Mouse (Mus musculus): ENCODE measurements at regions not wholly inside any gene's neighbourhood (a gene's known extent, or its start where the extent isn't known, plus 50 kb on each side); places are given as distances from the start of the nearest gene placed in this dataset.
A peak's percentile ranks its signal among the peaks of the same experiment; 100 is the strongest.

DNA sequence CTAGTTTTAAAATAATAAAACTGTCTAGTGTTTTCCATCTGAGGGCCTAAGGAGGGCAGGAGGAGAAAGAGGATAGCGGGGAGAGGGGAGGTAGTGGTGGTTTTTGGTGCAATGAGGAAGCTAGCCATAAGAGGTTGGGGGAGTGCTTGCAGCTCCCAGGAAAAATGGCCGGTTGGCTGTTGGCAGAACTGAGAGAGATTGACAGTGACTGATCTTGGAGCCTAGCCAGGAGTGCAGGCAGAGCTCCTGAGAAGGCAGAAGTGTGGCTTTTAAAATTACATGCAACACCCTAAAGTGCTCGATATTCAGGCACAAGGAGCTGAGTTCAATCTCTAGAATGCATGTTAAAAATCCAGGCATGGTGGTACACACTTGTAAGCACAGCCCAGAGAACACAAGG lies 938.3 kb upstream of the 2610301B20Rik start:
- peak in 1 of 2 experiments; percentile 1 for DNase-seq

DNA sequence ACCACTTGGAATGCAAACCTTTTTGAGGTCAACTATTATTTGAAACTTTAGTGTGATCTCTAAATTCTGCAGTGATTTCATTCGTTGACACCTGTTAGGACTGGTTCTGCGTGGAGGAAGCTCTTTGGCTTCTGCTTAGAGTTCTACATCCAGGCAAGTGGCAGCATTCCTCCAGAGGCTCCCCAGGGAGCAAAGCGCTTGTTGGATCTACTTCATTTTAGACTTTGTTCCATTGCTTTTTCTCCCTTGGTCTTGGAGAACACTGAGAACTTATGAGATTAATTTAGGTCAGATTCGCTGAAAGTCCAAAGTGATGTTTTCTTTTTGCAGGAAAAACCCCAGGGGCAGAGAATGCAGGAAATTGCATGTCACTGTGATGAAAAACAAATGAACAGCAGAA lies 922.9 kb upstream of the 2610301B20Rik start:
- DNase-seq = no peak

DNA sequence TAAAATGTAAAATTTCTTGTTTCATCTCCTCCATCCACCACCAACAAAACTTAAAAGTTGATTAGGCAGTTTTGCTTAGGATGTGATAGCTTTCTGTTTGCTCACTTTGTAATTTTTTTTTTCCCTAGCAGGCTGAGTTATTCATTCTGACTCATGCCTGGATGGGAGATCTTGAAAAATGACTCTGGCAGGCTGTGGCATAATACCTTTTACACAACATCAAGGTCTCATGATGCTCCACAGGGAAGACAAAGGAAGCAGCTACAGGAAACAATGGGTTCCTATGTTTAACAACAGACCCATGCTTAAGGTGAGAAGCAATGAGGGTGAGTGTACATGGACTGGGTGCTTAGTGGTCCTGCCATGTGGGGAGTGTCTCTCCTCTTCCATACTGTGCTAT lies 899.7 kb upstream of the 2610301B20Rik start:
- no peak for DNase-seq

DNA sequence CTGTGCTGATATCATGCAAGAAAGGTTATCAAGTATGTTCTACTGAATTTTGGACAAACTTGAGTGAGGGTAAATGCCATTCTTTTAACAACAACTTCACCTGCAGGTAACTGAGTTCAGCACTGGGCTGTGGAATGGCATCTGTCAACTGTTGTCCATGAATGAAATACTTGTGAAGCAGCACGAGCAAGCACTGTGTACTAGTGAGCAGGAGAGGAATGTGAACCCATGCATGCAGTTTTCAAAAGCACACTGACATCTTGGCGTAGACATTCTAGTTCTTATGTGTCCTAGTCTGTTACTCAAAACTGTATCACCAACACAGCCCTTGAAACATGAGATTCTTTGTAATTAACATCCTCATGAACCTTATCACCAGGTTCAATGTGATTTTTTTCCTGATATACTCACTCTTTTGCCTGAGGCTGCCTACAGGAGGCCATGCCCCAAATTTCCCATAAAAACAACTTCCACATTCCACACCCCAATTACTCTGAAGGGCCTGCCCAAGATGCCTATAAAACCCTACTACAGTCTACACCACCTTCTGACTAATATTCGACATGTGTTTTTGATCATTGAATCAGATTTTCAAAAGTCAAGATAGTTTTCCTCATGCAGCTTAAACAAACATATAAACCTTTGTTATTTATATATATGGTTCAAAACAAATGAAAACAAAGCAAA lies 892.8 kb upstream of the 2610301B20Rik start:
- DNase-seq = no peak

DNA sequence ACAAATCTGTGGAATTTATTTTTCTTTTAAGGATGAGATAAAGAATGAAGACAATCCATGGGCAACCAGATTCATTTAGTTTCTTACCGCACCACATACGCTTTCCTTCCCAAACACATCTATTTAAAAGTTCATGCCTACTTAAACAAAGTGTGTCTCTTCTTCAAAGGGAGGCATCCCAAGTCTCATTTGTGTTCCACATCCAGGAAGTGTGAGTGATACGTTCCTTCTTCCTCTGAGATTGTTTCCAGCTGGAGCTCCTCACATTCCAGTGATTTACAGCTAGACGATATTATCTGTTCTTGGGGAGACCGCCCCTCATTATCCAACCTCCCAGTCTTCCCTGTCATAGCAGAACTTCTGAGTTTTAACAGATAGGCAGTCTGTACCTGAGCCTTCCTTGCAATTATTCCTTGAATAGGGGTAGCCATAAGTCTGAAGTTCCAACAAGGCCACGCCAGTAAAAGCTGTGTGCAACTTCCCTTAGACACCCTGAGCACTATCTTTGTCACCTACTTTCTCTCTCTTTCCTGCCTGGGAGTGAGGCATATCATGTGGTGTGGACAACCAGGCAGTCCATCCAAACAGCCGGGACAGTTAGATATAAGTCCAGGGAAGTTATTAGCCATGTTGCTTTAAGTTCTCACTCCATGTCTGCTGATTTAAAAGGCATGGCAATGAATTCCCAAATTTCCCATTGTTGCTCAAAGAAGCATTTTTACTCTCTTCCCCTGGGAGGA lies 891.3 kb upstream of the 2610301B20Rik start:
- DNase-seq = no peak

DNA sequence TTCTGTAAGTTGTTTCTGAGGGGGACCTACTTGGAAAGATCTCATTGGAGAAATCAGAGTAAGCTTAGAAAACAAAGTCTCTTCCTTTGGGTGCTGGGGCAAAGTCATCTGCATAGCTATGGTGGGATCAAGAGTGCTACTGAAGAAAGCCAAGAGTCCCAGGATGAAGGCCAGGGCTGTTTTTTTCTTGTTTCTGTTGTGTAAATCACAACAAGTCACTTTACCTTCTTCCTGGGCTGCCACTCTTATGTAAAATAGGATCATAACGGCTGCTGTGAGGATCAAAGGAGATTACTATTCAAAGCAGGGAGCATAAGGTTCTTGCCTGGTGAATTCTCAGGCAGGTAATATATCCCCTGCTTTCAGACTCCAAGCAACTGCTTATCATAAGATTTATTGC lies 880.4 kb upstream of the 2610301B20Rik start:
- DNase-seq = no peak

DNA sequence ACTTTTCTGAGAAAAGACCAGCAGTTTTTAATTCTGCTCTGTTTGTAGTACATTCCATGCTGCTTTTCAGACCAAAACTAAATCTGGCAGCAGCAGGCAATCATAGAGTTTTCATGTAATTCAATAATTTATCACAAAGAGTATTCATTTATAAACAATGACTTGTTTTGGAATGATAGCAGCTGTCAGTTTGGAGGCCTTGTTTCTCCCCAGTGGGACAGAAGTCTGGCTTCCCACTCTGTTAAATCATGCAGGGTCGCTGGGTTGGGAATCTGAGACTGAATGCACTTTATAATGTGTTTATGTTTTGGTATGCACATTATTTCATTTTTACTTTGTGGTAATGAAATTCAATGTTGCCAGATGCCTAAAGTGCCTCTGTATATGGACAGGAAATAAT lies 879.8 kb upstream of the 2610301B20Rik start:
- DNase-seq = no peak

DNA sequence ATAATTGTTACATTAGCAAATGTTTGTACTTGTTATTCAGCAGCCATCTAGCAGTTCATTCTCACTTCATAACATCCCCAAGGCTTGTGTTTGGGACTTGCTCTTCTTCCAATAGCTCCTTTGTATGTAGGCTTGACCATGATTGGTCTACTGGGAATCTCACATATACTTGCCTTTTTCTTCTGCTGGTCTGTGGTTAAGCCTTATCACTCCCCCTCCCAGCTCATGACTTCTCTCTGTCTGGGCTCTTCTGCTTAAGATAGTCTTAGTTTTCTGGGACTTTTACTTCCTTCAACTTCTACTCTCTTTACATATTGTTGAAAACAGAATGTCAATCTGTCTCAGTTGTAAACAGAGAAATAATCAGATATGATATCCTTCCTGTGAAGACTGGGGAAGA lies 844.0 kb upstream of the 2610301B20Rik start:
- DNase-seq = no peak

DNA sequence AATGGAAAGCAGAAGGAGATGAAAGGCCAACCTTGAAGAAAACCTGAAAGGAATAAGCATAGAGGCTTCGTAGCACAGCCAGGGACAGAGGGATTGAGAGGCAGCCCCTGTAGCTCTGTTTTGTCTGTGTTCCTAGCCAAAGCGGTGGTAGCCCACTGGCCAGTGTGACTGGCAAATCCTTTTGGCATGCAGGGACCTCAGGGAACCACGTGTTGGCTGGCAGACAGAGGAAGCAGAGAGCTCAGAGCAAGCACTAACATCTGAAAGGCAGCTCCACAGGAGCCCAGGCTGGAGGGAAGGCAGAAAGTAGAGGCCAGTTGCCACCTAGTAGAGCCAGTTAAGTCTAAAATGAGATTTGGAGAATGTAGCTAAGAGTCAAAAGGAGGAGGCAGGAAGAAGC lies 842.5 kb upstream of the 2610301B20Rik start:
- DNase-seq = no peak

DNA sequence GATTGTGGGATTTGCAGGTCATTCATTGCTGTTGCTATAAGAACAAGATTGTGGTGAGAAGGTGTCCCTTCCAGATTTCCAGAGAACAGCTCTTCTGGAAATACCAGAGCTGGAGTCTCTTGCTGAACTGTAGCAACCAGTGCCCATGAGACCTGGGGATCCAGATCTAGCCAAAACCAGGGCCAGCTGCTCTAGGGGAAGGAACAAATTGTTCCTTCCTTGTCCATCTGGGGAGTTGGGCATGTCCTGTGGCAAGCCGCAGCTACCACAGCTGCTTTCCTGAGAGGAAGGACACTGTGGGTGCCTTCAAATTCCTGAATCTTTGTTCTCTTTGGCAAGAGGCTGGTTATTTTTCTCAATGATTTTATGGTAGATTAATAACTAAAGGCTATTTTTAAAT lies 839.0 kb upstream of the 2610301B20Rik start:
- no peak for DNase-seq

DNA sequence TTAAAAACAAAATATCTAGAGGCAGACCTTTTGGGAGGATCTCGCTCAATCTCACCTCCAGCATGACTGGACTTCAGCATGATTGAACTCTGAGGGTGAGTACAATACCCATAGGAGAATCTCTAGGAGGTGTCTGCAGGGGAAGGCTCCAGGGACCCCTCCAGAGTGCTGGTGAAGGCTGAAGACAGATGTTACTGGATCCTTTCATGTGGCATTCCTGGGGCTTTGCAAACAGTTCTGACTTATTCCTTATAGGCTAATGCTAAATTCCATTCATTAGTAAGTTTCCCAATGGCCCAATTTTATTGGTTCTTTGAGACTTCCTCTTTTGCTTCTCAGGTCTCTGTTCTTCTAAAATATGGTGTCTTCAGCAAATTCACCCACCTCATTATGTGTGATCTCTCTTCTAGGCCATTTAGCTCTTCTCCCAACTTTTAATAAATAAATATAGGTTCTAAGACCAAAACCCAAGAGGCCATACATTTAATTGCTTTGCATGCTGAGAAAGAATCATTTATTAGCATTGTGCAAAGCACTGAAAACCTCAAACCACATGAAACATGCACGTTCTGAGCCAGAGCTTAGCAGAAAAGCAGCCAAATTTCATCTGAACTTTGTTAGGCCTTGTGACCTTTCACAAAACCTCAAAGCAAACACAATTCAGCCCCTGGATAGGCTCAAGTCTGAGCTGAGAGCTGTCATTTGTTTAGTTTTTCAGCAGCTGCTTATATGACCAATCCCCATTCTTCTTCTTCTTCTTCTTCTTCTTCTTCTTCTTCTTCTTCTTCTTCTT lies 832.8 kb upstream of the 2610301B20Rik start:
- DNase-seq = no peak

DNA sequence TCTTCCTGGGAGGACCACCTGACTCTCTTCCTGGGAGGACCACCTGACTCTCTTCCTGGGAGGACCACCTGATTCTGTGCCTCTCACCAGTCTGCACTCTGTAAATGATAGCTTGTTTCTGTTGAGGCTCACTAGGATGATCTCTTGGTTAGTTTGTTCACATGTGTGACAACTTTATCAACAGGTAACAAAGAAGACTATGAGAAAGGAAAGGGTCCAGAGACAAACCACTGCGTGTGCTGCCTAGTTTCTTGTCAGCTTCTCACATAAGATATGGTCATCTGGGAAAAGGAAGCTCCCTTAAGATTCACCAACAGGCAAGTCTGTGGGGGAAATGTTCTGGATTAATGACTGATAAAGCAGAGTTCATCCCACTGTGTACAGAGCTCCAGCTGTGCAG lies 825.5 kb upstream of the 2610301B20Rik start:
- DNase-seq = no peak

DNA sequence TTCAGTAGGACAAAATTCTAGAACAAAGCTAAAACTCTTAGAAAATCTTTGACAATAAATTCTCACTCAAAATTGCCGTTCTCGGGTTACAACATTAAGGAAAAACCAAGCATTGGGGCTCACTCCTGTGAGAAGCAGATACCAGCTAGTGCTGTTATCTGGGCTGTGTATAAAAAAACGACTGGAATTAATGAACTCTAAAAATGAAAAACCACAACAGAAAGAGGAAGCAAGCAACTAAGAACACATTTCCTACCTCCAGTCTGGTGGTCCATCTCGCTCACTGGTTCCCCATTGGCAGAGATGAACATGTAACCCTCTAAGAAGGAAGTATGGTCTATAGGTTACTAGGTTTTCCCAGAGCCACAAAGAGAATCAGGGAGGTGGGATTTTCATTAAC lies 824.9 kb upstream of the 2610301B20Rik start:
- DNase-seq = no peak

DNA sequence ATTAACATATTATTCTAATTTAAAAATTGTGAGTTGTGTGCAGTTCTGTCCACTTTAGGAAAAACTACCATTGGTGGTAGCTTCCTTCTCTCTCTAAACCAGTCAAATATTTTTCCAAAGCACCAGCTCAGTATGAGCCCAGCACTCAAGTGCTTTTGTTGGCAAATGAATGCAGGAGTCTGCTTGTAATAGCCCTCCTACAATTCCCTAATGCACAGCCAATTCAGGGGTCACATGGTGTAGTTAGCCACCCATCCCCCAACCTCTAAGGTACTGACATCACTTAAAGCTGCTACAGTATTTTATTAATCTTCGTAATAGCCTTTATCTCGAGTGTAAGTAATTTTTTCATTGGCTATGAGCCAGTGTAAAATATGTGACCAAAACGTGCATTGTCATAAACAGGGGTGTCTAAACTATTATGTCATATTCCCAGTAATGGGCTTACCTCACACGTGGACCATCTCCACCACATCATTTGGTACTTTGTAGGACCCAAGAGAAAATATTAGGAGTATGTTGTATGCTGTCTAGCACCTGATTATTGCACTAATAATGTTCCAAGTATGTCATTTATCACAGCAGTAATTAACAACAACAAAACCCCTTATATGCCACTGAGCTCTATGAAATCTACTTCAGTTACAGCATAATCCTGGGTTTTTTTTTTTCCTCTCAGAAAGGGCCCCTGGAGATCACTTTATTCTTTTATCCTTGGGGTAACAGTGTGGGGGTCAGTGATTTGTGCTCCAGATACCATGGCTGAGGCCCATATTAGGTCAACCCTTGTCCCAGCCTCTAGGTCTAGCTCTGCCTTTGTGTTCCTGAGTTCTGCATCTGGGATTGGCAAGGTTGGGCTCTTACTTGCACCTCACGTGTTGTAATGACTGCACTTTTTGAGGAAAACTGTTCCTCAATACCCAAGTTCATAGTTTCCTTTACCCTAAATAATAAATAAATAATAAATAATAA lies 822.7 kb upstream of the 2610301B20Rik start:
- no peak for DNase-seq

DNA sequence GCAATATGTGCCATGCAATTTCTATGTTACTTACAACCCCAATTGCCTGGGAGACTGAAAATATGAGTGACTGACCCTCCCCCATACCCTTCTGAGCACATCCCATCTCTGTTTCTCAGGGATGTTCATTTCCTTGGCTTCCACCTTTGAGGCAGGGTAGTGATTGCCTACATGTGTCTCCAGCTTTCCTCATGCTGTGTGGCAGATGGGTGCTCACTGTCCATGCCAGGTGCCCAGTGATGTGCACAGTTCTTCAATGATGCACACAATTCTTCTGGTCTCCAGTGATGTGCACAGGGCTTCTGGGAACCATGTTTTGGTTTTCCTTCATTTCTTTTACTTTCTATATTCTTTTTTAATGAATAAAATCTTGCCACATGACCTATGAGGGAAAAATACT lies 821.4 kb upstream of the 2610301B20Rik start:
- no peak for DNase-seq

DNA sequence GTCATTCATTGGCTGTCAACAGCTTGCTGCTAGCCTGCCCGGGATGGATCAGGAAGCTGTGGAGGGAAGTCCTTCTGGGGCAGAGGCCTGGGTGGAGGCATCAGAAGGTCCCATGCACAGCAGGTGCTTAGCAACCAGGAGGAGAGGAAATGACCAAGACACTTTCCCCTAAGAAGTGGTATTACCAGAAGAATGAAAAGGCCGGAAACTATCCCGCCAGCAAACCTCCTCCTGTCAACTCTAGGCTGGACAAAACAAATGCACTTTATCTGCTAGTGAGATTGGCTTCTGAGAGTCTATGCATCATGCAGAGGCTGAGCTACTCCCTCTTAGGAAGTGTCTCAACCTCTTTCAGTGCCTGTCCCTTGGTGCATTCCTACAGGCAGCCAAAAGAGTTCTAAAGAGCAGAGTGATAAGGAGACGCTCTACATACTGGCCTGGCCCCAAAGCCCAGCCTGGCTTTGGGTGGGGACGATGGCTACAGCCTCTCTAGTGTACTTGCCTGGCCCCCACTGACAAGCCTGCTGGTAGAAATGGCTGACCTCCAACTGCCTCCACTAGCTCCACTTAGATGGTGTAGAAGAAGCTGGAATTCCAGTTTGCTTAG lies 801.7 kb upstream of the 2610301B20Rik start:
- no peak for DNase-seq

DNA sequence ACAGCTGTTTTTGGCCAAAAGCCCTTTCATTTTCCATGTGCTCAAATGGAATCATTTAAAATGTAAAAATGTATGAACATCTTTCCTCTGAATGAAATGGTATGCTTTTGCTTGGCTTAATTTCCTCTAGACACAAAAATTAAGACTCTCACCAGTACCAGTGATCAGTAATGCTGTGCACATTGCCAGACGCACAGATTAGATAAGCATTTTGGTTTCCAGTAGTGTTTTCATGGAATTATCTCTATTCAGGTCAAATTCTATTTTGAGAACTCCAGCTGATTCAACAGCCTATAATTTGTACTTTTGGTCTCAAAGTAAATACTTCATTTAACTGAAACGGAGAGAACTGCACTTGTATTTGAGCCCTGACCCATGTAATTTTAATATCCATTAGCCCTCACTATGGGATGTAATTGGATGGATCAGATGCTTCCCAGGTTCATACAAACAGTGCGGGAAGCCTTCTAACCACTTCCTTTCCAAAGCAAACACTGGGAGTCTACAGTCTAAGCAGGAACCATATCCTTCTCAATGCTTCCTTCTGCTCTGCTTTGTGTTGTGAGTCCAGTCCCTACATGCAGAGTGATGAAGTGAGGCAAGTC lies 794.6 kb upstream of the 2610301B20Rik start:
- DNase-seq = no peak

DNA sequence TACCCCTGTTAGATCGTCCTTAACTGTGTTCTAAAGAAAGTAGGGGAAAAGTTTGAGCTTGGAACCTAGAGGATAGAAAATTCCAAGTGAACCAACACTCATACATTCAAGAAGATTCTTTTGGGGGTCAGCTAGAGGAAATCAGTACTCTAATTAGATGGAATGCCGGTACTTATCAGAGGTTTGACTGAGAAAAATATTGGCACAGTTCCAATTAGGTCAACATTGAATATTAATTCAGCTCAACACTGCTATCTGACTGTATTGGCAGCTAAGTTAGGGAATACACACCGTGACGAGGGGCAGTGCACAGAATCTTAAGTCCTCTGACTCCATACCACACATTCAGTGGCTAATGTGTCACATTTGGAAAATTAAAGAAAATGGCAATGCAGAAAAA lies 759.5 kb upstream of the 2610301B20Rik start:
- no peak for DNase-seq

DNA sequence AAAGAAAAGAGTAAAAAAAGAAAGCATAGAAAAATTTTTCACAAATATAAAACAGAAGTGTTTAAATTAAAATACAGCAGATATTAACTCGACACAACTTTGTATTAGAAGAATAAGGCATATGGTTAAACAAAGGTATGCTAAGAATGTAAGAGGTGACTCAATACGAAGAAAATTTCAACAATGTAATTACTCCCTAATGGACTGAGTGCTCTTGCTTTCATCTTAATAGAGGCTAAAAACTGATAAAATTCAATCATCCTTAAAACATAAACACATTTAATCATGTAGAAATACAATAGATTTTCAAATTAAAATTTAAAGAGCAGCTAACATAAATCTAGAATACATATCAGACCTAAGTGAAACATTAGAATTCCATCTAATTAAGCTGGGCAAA lies 756.3 kb upstream of the 2610301B20Rik start:
- DNase-seq = no peak

DNA sequence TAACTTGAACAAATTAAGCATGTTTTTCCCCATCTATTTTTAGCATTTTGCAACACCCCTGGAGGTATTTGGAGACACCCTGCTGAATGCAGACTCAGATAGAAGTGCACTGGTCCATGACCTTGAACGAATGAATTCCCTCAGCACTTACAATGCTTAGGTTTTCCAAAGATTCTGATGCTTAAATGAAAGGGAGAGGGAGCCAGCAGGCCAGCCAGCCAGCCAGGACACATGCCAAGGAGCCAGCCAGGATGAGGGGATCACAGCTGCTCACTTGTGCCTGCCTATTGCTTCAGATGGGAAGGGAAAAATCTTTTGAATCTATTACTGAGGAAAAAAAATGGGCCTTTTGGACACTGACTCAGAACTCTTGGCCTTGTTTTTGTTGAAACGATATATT lies 750.0 kb upstream of the 2610301B20Rik start:
- DNase-seq = peak; percentile 3 to 12

DNA sequence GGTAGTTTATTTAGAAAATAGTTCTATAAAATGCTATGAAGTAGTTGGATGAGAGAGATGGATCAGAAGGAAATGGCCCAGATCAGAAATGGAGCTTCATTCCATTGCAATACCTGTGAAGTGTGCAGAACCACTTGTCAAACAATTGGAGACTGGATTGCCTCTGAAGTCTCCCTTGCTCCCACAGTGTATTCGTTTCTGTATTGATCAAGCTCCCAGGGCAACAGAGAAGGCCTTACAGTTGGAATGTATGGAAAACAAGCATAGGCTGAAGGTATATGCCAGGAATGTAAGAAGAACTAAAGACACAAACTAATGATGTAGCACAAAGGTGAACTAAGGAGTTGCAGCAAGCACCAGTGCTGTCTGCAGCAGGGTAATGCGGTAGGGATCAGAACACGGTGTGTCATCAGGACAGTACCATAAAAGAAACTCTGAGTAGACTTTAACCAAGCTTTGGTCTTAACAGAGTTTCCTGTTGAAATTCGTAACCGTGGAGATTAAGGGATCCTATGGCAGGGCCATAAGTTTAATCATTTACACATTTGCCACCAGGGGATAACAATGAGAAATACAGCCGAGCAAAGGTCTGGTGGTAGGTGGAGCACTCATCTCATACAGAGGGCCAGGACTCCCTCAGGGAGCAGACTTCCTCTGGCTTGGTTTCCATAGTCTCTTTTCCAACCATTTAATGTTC lies 732.9 kb upstream of the 2610301B20Rik start:
- DNase-seq = no peak
